Mouse (Mus musculus) kidney, adult 2 months (tissue): Measurements from ENCODE around the gene Tbx2.

ENCODE experiments used
- CTCF ChIP-seq: fragments of 200-500 bp; conservative IDR thresholded peaks from 2 replicates; pipeline ENCODE4 v1.5.1; 2011; ENCODE audit warnings: low read depth, mild to moderate bottlenecking, control low read depth, low read length, moderate library complexity, mixed read lengths; ENCODE audit not compliant: insufficient read depth, insufficient read length
- POLR2A ChIP-seq: fragments of 200-500 bp; IDR thresholded peaks from one replicate; pipeline ENCODE4 v1.6.1; 2011; ENCODE audit warnings: low read depth, low read length, control low read depth

- TF ChIP-seq POLR2A: no peak
- TF ChIP-seq CTCF: no peak
These were observed 2.8 kb downstream of the Tbx2 start for GRCm38 (mm10) chr11:85835001-85835752.
